Mouse (Mus musculus) cerebellum, adult 11-12 months (tissue): ENCODE data around the gene Maml3.

Experiments used
- DNase-seq: peaks from one replicate; pipeline ENCODE4 v3.0.0; 2022

The Maml3 gene

DNA sequence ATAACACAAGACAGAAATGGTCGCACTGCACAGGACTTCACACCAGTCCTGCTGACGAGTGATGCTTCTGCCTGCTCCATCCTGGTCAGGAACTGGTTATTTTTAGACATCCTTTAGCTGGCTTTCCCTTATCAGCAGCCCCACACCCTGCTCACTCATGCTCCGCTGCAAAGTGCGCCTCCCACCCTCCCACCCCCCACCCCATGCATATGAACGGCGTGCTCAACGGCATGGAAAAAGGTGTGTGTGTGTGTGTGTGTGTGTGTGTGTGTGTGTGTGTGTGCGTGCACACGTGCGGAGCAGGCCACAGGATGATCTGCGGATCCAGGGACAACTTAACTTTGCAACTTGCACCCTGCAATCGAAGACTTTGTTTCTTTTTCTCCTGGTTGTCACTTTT lies 376.4 kb downstream of the Maml3 start:
- DNase-seq = no peak

DNA sequence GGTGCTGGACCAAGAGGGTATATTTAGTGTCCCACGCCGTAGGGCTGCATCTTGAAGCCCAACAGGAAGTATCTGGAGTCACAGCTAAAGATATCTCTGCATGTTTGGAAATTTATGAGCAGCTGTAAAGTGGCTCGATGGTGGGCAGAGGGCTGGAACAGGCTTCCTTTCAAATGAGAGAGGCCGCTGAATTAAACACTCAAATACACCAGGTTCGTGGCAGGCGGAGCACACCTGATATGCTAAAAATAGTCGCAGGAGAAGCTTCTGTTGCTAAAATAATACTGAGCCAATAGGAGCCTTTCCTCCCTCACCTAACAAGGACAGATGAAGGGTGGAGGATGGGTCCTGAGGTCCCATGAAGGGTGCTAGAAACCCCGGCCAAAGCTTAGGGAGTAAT lies 376.9 kb downstream of the Maml3 start:
- DNase-seq = no peak

DNA sequence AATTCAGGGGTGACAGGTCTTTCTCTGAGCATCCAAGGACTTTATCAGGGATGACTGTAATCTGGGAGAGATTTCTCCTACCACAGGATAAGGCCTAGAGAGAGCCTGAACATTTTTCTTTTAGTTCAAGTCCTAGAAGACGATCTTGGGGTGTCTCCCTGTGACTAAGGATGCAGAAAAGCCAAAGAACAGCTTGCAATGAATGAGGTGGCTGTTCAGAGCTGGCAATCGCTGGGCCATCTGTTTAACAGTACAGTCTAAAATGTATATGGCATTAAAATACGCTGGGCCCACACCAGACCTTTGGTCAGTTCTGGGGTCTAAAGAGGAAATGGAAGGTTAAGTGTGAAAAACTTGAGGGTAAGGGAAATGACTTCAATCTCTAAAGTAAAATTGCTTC lies 377.4 kb downstream of the Maml3 start:
- no peak for DNase-seq

DNA sequence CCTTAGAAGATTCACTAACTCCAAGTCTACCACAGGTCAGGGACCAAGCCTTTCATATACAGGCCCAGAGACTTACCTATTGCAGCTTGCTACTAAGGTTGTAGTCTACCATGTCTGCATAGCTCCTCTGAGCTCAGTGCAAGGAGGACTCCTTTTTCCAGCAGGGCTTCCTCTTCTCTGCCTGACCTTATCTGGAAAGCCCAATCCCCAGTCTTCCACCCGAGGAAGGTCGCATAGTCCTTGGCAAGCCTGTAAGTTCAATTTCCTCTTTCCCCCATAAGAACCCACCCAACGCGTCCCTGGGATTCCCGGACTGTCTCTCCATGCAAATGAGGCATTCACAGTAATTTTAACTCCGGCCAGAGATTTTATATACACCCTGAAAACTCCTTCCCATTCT lies 378.6 kb downstream of the Maml3 start:
- DNase-seq = no peak

DNA sequence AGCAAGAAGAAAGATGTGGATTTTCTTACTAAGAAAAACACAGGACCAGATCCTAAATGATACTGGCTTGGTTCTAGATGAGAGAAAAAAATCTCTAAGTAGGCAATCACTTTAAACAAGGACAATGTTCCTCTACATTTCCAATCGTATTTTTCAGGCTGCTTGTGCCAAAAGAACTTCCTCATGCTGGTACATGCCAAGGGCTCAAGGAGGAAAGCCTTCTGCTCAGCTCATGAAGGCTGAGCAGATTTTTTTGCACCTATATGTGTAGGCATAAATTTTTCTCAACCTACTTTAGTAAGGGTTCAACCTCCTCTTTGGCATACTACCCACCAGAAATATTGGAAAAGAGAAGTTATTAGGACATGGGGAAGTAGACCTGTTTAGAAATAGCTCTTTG lies 384.9 kb downstream of the Maml3 start:
- DNase-seq = no peak

DNA sequence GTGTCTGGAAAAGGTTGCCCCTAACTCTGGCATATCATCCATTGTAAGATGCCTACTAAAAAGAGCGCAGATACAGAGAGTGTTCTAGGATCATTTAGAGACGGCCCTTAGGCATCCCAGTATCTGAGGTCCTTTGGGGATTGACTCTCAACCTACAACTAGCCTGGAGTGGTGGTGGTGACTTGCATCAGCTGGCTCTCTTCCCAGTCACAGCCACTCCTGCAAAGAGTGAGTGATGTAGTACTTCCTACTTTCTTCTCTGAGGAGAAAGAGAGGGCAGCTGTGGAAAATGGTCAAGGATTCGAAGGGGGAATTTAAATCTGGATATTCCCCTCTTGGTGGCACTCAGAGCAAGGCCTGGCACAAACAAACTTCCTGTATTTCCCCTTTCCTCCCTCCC lies 385.5 kb downstream of the Maml3 start:
- DNase-seq = no peak

DNA sequence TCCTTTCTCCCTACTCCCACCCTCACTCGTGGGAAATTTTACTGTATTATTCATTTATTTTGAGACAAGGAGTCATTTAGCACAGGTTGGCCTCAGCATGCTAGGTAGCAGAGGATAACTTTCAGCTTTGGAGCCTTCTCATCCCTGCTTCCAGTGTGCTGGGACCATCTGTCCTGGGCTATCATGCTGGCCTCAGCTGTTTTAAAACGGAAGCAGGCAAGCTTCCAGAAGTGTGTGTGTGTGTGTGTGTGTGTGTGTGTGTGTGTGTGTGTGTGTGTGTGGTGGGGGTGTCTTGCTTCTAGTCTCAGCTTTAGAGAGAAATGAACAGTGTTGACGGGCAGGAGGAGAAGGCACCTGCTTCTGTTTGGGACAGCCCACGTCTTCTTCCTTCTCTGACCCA lies 387.0 kb downstream of the Maml3 start:
- no peak for DNase-seq

DNA sequence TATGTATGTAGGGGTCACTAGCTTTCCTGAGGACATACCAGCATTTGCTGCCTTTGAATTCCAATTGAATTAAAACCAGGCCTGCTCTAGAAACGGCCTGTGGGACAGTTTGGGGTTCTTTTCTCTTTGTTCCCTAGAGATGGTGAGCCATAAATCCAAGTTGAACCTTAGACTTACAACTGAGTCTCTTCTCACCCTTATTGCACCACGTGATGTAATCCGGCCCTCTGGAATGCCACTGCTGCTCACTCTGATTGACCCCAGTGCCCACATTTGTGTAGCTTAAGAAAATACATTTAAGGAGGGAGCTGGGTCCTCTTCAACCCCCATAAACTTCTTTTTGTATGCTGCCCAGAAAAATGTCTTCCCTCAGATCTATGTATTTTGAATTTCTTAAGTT lies 387.4 kb downstream of the Maml3 start:
- DNase-seq = no peak

DNA sequence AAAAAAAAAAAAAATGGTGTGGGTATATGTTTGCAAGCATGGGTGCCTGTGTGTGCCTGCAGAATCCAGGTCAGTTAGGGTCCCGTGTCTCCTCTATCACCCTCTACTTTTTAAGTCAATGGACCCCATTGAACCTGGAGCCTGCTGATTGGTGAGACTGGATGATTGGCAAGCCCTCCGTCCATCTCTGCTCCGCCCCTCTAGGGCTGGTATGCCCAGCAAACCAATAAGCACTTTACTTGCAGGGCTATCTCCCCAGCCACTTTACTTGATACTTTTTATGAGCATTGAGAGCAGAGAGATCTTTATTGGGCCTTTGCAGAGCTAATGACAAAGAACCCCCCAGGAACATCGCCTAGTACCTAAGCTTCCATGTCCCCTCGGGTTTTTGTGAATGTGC lies 390.4 kb downstream of the Maml3 start:
- DNase-seq = no peak

DNA sequence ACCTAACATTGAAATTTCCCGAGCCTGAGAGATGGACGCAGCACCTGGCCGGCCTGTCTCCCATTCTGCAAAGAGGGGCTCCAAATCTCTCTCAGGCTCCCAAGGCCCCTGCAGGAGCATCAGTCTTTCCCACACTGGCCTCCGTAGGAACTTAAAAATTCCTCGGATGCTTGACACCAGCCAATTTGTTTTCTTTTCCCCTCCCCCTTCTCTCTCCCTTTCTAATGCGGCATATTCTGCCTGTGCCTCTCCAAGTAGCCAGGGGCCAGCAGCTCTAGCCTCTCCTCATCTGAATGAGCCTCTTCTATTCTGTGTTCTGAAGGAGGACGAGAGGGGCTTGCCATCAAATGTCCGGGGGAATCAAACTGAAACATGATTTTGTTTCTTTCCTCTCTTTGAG lies 391.6 kb downstream of the Maml3 start:
- DNase-seq = no peak

DNA sequence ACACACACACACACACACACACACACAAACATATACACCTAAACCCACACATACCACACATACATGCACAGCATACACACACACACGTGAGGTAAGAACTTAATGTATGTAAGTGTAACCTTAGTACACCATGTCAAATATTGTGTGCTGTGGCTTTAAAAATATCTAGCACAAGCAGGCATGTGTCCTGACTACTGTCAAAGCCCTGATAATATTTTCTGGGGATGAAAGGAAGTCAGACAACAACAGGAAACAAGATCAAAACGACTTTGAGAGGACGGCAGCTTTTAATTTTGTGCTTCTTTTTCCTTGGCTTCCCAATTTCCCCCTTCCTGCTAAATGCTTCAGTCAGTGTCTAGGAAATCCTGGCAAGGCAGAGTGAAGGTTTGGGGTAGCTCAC lies 392.5 kb downstream of the Maml3 start:
- no peak for DNase-seq

DNA sequence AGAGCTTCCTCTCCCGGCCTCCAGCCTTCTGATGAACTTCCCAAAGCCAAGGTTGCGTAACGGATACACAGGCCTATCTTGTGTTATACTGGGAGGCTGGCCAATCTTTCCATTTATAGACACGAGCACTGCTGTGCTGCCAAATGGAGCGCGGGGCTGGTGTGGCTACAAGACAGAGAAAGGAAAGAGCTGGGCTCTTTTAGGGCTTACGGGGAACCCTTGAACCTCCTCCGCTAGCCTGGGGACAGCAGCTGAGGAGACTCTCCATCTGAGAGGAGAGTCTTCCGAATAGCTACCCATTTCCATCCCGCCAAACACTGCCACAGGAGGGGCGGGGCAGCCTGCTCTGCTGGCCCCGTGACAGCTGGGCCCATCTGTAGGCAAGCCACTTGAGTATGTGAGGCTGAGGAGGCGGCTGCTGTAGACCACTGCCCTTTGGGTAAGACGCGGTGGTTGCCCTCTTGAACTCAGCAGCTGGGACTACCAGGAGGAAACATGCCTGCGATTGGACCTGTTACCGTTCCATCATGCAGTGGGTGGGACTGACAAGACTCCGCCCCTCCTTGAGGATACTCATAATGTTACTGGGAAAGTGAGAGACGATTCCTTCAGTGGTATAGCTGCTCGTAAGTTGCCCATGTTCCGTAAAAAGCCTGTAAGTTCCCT lies 396.0 kb downstream of the Maml3 start:
- peak; percentile 93 for DNase-seq

DNA sequence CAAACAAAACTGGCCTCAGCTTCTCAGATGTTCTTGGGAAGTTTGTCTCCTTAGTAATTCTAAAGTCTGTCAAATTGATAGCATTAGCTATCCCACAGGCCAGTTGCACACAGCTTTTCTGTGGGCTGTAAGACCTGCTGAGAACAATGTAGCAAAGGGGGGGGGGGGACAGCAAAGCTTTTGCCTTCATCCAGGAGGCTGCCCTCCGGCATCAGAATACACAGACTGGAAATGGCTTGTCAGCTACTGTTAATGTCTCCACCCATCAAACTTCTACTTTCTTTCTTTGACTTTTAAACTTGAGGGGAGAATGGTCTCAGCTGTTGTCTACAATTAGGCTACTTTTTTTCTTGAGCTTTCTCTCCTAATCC lies 396.5 kb downstream of the Maml3 start:
- no peak for DNase-seq

DNA sequence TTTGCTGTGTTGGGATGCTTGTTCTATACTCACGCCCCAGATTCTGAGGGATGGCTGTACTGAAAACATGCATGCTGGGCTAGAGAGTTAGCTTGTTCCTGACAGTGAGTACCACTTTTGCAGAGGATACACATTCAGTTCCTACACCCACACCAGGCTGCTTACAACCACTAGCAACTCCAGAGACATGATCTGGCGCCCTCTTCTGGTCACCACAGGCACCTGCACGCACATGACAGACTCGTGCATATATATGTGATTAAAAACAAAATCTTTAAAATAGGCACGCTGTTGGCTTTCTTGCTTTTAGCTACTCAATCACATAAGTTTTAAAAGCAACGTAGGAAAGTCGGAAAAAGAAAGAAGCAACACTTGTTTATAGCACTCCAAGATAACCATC lies 399.7 kb downstream of the Maml3 start:
- DNase-seq = no peak

DNA sequence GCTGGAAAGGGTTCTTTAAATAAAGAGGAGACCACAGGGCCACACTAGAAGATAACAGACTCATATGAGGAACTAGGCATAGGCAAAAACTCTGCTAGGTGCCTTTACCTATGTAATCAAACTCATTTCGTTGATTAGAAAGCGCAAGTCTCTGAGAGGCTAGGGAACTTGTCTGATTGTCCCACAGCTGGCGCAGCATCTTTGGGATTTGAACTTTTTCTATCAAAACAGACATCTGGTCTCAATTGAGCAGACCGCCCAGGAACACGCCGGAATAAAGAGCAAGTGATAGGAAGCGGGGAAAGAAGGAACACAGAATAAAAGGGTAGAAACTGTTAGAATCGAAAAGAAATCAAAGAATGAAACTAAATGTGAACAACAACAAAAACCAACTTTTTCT lies 401.4 kb downstream of the Maml3 start:
- DNase-seq = no peak

DNA sequence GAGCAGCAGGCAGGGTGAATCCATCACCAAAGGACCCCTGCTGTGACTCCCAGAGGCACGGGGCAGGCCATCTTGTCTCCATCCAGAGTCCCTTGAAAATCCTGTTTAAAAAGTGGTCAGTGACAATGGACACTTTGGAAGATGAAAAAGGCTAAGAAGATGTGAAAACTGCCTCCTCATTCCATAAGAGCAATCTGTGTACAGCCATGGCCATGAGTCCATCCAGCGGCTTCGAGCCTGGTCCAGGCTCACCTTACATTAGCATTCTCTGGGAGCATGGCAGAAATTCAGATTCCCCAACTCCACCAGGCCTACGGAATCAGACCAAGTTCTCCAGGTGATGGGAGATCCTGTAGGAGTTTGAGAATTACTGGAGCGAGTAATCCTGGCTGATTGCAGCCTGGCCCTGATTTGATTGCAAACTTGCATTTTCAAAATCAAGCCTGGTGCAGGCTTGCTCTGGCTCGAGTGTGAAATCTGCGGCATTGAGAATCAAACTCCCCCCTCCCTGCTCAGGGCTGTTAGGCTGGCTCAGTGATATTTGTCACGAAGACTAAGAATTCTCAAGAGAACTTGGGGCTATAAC lies 402.1 kb downstream of the Maml3 start:
- peak; percentile 53 for DNase-seq

DNA sequence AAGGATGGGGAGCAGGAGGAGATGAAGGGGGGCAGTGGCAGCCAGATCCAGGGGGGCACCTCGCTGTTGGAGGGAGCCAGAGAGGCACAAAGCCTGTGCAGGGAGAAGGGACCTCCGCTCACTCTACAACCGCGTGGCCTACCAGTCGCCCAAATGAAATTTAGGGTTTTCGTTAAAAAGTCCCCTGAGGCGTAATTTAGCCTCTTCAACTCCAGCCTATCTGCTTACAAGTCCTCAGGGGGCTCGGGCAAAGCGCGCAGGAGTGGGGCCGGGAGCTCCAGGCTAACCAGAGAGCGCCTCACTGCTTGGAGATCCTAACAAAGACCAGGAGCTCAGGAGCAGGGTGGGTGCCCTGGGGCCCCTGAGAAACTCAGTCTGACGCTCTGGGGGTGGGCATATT lies 402.9 kb downstream of the Maml3 start:
- peak; percentile 72 for DNase-seq

DNA sequence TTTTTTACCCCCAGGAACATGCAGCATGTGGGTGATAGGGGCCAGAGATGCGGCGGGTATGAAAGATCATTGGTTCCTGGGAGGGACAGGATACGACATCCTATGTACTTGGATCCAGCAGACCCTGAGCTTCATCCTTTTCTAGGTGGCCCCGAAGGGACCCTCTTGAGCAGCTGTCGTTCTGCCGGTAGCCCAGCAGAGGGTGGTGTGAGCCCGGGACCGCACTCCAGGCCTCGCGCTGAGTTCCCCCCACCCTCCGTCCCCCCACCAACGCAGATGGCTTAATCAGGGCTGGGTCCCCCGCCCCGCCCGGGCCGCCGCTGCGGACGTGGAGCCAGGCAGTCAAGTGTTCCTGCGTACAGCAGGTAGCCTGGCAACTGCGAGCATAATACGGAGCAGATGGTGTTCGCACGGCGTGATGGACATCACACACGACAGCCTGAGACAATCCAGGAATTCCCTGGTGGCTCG lies 403.6 kb downstream of the Maml3 start:
- peak; percentile 98 for DNase-seq

DNA sequence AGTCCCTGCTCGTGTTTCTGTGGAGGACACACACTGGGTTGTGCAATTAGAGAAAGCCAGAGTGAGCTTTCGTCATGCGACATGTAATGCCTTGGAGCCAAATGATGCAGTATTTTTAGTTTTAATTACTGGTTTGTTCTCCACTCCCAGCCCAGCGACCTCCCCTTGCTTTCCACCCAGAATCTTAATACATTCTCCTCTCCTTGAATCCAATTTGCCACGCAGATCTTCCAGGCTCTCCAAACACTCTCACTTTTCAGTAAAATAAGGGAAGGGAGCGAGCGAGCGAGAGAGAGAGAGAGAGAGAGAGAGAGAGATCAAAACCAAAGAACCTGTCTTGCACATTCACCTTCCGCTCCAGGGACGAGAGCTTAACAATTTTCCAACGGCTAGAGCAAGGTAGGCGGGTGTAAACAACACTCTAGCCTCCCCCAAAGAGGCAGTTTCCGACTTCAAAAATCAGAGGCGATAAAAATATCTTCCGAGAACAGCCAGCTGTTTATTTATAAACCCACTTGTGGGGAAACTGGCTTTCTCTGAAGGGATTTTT lies 404.1 kb downstream of the Maml3 start:
- DNase-seq = no peak

DNA sequence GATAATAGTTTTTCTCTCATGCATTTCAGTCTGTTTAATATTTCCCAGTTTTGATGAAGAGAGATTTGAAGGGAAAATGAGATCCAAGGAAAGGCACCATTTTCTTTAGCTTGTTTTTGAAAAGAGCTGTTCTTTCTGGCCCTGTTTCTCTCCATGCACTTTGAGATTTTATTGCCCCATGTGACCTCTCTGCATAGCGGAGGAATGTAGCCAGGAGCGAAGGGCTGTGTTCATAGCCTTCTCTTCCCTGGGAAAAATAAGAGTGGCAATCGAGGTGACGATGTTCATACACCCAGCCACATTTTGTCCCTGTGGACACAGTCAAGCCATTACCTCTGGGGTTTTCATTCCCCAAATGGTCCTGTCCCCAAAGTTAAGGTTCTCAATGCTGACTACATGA lies 404.8 kb downstream of the Maml3 start:
- DNase-seq = no peak

DNA sequence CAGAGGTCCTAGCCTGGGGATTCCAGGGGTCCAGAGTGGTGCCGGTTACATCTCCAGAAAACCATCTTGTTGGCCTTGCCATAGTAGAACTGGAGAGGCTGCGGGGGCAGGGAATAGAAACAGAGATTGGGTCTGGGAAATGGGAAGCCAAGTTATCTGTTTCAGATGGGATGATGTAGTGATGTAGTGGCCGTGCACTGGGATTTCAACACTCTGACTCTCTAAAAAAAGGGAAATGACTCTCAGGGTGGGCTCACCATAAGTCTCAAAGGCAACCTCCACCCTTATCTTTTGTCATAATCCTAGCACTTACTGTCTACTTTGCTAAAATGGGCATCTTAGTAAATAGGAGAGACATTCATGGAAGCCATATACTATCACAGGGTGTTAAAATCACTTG lies 406.9 kb downstream of the Maml3 start:
- DNase-seq = no peak

DNA sequence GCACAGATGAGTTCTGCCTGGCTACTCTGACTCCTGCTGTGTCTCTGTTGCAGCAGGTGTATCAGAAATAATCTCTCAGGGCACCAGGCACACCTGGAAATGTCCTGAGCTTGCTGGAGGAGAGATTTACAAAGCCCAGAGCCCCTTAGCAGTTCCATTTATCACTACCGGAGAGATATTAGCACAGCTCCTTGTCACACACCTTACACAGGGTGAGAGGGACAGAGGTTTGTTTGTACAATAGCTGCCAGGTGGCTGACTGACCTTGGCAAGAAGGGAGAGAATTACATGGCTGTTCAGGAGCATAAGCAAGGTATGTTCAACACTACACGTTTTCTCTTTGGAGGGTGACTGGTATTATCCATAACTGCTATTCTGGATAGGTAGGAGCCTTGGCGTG lies 409.2 kb downstream of the Maml3 start:
- DNase-seq = no peak

DNA sequence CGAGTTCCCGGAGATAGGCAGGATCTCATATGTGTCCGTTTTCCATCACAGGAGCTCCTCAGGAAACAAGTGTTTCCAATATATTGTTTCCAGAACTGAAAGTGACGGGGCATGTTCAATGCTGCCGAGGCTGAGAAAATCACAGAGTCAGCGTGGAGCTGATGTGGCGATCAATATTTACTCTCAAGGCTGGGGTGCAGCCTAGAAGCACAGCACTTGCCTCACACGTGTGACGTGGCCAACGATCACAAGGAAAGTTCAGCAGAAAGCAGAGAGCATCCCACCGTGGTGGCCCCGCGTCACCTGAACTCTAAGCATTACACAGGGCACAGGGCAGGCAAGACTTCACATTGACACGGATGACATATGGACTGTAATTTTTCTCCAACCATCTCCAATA lies 410.3 kb downstream of the Maml3 start:
- DNase-seq = no peak

DNA sequence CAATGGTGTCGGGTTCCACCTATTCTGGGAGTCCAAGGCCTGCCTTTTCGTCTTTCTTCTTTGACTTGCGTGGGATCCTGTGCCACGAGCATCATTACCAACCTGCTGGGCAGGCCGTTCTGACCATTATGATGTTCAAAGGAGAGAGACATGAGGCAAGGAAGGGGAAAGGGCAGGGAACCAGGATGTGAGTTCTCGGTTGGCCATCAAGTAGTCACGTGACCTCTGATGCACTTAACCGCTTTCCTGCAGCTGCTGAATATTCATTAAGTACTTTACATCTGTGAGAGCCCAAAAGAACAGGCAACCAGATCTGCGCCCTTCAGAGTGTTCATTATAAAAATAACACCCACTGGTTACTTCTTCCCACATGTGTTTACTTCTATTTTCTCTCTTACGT lies 411.7 kb downstream of the Maml3 start:
- DNase-seq = no peak

DNA sequence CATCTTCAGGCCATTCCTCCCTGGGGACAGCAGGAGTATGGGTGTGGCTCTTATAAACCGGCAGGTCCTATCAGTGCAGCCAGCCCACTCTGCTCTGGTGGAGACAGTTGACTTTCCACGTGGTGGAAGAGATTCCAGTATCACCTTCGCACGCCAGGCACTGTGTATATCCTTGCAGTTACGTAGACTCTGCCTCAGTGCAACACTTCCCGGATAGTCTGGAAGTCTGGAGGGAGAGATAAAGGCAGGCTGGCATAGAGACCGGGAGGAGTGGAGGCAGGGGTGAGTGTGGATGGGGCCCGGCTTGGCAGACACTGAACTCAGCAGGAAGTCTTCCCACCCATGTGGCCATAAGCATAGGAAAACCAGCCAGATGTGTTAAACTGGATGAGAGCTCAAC lies 416.2 kb downstream of the Maml3 start:
- DNase-seq = no peak
